ENCODE assay signal across 8 mouse cellular contexts in the genomic region with DNA sequence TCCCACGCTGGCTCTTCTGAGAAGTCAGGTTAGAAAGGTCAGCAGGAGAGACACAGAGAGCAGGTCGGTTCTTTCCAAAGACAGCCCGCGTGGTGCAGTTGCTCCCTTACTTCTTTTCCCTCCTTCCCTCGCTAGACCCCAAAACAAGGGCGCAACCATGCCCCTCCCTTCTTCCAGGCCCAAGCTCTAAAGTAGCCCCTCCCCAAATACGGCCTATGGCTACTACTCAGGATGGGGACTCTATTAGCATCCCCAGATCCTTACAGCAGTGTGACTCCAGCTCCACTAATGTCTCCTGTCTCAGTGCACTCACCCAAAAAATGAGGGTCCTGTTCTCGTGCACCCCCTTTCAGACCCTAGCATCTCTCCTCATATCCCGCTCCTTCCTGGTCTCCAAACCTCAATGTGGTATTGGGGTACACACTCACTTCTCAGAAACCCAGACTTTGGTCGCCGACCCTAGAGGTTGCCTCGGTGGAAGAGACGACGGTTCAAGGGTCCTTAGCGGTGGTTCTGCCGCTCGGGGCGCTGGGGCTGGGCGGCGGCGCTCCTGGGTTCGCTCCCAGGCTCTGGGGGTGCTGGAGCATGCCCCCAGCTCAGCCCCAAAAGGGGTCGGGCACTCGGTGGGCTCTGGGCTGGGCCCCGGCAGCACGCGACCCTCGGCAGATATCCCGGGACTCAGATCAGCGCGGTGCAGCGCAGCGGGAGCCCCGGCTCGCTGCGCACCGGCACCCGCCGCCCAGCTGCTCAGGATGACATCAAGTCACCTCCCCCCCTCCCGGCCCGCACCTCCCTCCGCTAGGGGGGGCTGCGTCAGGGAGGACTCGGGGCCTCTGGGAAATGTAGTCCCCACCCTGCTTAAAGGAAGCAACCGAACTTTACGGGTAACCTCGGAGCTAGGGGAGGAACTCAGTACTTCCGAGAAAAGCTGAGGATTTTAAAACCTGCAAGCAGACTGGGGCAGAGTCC. TPM values are rescaled to one million over a fixed set of nuclear protein-coding genes. Genes with fewer than 3 reads are reported as not detected.
A peak's percentile ranks its signal among the peaks of the same experiment; 100 is the strongest.
DNase-seq lines count a peak whose midpoint lies in the region; ATAC-seq lines count a peak whose summit lies in the region.

A gene (minus strand): TSS at position 789 of the 969 bp plus-strand sequence.

- ATAC-seq in hindbrain, embryonic 11.5 days (ENCODE audit: low FRiP score): peak; percentile 92

- H3K9ac ChIP-seq in hindbrain, embryonic 11.5 days (ENCODE audit: low read depth, low read length): peak within 1 kb of the TSS; percentile 87

- 2% methylated on average over 48 of the region's 48 CpGs for WGBS in hindbrain, embryonic 11.5 days

- peak within 1 kb of the TSS; percentile 85 for H3K4me3 ChIP-seq in hindbrain, embryonic 11.5 days (ENCODE audit: low read depth, low read length)

- peak within 1 kb of the TSS; percentile 71 for H3K27ac ChIP-seq in hindbrain, embryonic 11.5 days (ENCODE audit: low read depth, low read length)

- peaks cover 4% of the 10 kb centered on the region; the same call in 1 of the 2 replicates for H3K4me1 ChIP-seq in hindbrain, embryonic 11.5 days (replicated peaks; ENCODE audit: control insufficient read depth, insufficient read depth, low read length)

- no peaks in the 10 kb centered on the region for H3K27me3 ChIP-seq in hindbrain, embryonic 11.5 days (ENCODE audit: control insufficient read depth, insufficient read depth, low read length)

- no peaks in the 10 kb centered on the region for H3K9me3 ChIP-seq in hindbrain, embryonic 11.5 days (ENCODE audit: control insufficient read depth, low read length)

- peak within 1 kb of the TSS; percentile 59 for H3K4me2 ChIP-seq in hindbrain, embryonic 11.5 days (replicated peaks; ENCODE audit: low read depth, low read length)

- peak; percentile 96 for DNase-seq in MN1 (ENCODE audit: low spot score)
- DNase-seq in cerebellum, adult 9-10 months: peak; percentile 98
- peak; percentile 90 to 97 for DNase-seq in frontal cortex, adult 2 months (ENCODE audit: extremely low spot score in 1 of 2, low spot score in 1 of 2)
- DNase-seq in hindbrain, embryonic 11.5 days (ENCODE audit: low spot score): peak; percentile 95
- DNase-seq in layer of hippocampus, postnatal 10 days (ENCODE audit: low spot score in 2 of 2): peak; percentile 95 to 97
- peak; percentile 98 for DNase-seq in lung, postnatal 10 days
- DNase-seq in ovary, postnatal 36 days (ENCODE audit: low spot score): peak; percentile 95
- DNase-seq in thymus, postnatal 25 days: peak; percentile 99

- no peaks in the 10 kb centered on the region; the same call in 1 of the 2 replicates for H3K36me3 ChIP-seq in hindbrain, embryonic 11.5 days (ENCODE audit: control insufficient read depth, insufficient read depth, low read length)

RNA-seq across cellular contexts. Expression of the gene that starts here (rescaled TPM):
- polyA plus RNA-seq in frontal cortex, adult 2 months (2012; rRNA removed): 137 and 141 TPM in 2 replicates
- polyA plus RNA-seq in hindbrain, embryonic 11.5 days (2014; fragmentation: Nextera tagmentation; extraction: Ambion mirVana): 42.1 and 46.8 TPM in 2 replicates
- 100 to 1,000 TPM; 187 to 188 TPM for total RNA-seq in layer of hippocampus, postnatal 10 days (2021)

Comparison
In these comparisons a context has a peak if more than half of its experiments do, and no peak if none do; other contexts are left out.
1. Peak in every context shown above with its lines: DNase-seq, ATAC-seq, H3K4me3 ChIP-seq and H3K27ac ChIP-seq.